Mouse (Mus musculus): ENCODE results near the gene Snrpa. TPM values are rescaled to one million over a fixed set of nuclear protein-coding genes. Genes with fewer than 3 reads are reported as not detected.

Snrpa gene
- total RNA-seq, 2 experiments from 2014 or later: 32.2 to 34.7 TPM

DNA sequence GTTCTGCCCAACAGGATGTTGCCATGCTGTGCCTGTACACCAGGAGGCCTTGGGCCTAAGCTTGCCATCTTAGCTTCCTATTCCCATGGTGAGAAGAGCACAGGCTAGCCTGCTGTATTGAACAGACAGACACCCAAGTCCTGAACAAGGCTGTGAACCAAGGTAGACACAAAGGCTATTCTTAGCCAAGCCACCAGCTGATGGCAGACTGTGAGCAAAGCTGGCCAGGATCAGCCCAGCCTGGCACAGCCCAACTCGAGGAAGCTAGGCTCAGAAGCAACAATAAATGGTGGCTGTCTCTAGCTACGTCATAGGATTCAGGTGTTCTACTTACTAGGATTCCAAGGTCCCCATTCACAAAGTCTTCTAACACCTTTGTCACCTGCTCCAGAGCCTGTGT, 16.6 kb upstream of the Snrpa start:
- no peak for DNase-seq
- intact Hi-C loops (cut with DNase I; ENCODE audit: low total_unique reads): no loop called here

DNA sequence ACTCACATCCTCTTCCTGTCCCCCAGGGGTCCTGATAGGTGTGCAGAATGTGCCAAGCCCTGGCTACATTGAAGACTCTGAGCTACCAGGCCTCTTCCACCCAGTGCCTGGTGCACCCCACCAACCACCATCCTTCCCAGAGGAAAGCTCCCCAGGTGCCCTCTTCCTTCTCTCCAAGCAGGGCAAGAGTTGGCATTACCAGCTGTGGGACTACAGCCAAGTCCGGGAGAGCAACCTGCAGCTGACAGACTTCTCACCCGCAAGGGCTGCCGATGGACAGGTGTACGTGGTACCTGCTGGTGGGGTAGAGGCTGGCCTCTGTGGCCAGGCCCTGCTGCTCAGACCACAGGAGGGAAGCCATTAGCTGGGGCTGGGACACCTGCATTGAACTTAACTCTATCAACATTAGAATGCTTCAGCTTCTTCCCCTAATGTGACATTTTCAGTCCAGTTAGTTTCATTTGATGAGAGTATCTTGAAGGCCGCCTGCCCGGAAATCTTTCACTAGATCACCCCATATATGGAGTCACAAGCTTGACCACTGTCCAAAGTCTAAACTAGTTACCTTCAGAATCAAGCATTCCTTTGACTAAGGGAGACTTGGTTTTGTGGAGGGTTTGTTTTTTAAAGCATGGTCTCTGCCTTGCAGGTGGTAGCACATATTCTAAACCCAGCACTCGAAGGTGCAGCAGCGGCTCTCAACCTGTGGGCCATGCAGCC, 7.8 kb upstream of the Snrpa start:
- DNase-seq: no peak
- intact Hi-C loops (cut with DNase I; ENCODE audit: low total_unique reads): no loop called here

DNA sequence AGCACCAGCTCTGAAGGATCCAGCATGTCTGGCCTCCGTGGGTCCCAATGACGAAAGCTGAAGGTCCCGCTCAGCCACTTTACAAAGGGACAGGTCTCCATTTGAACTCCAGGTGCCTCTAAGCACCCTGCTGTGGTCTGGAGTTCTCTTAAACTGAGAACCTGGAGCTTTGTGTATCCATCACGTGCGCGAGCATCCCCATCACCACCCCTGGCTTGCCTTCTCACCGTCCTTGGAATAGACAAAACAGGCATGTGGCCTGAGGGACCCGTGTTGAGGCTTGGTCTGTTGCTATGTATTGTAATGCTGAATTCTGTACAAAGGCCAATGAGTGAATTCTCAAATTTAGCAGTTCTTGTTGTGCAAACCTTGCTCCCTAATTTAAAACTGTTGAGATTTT, 2.7 kb upstream of the Snrpa start:
- intact Hi-C loops (cut with DNase I; ENCODE audit: low total_unique reads): no loop called here

DNA sequence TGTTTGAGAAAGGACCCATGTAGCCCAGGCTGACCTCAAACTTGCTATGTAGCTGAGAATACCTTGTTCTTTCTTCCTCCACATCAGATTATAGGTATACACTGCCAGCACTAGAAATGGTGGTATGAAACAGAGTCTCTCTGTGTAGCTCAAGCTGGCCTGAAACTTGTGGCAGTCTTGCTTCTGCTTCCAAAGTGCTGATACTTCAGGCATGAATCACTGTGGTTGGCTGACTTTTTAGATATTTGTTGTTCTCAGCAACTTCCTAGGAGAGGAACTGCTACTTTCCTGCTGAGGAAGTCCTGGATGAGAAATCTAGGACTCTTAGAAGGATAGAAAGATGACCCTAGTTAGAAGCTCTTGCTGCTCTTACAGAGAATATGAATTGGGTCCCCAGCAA, 2.3 kb upstream of the Snrpa start:
- intact Hi-C loops (cut with DNase I; ENCODE audit: low total_unique reads): no loop called here
- no peak for DNase-seq

More for the DNA sequence above, 2.7 kb upstream of the Snrpa start:
- DNase-seq: no peak

DNA sequence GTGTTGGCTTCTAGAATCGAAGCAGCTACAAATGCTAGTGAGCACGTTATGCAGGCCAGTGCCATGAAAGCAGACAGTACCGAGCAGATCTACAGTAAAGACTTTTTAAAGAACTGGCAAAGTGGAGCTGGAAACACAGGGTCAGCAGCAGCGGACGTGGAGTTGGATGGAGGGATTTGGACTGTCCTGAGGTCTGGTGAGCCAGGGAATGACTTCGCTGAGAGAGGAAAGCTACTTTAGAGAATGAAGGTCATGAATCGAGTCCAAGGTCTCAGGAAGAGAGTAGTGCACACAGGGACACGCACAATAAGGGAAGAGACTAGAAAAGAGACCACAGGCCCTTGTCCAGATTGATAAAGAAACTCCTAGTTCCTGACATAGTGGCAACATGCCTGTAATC, 1.6 kb upstream of the Snrpa start:
- intact Hi-C loops (cut with DNase I; ENCODE audit: low total_unique reads): no loop called here
- DNase-seq: no peak

DNA sequence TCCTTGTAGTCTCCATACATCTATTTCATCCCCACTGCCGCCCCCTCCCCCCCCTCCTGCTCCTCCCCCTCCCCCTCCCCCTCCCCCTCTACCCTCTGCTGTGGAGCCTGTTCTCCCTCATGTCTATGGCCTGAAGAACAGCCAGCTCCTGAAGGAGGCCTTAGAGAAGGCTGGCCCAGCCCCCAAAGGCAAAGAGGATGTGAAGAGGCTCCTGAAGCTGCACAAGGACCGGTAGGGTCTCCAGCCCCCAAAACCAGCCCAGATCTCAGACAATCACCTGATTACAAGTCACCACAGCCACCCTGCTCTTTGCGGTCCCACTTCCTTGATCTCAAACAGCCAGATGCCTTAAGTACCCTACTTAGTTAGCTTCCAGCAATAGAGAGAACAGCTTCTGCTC, 1.1 kb upstream of the Snrpa start:
- DNase-seq: no peak
- intact Hi-C loops (cut with DNase I; ENCODE audit: low total_unique reads): no loop called here

DNA sequence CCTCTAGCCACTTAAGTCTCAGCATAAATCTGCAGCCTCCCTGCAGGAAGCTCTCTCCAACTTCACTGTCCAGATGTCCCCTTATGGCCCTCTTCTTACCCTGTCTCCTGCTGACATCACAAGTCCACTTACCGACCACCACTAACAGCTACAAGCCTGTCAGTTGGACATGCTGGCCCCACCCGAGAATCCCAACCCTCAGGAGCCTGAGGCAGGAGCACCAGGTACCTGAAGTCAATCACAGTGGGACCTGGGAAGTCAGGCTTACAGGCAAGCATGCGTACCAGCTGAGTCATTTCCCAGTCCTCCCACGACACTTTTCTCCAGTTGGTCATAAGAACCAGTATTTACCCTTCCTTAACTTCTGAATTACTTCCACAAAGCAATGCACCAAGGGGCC, 2.3 kb downstream of the Snrpa start:
- intact Hi-C loops (cut with DNase I; ENCODE audit: low total_unique reads): no loop called here
- DNase-seq: no peak

DNA sequence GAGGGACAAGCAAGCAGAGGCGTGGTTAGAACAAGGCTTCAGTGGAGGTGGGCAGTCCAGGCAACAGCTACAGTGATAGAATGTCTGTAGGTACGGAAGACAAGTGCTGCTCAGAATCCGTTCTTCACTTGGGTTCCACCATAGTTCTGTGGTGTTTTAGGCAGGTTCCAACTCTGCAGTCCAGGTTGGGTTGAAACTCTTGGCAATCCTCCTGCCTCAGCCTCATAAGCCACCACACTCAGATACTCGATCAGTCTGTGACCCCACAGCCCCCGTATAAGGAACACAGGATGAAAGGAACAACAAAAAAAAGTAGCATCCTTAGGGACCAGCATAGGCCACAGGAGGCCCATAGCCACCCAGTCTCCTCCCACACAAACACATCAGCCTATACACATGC, 3.6 kb downstream of the Snrpa start:
- DNase-seq: no peak
- intact Hi-C loops (cut with DNase I; ENCODE audit: low total_unique reads): no loop called here

DNA sequence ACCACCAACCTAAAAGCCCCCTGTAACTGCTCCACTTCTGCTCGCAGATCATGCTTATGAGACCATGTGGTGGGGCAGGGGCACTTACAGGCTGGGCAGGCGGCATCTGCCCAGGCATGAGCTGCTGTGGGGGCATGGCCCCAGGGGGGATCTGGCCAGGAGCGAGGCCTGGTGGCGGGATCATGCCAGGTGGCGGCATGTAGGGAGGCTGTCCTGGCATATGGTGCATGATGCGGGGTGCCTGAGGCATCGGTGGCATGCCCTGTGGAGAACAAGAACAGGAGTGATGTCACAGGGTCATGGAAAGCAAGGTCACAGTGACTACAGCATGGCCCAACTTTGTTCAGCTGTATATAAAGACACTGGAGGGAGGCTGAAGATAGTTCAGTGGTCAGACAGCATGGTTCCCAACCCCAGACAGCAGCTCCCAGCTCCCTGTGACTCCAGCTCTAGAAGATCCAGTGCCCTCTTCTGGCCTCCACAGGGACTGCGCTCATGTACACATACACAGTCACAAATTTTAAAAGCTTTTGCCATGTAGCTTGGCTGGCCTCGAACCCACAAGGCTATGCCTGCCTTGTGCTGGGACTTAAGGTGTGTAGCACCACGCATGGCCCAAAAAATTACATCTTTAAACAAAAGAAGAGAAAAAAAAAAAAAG, 6.7 kb downstream of the Snrpa start:
- intact Hi-C loops (cut with DNase I; ENCODE audit: low total_unique reads): no loop called here

DNA sequence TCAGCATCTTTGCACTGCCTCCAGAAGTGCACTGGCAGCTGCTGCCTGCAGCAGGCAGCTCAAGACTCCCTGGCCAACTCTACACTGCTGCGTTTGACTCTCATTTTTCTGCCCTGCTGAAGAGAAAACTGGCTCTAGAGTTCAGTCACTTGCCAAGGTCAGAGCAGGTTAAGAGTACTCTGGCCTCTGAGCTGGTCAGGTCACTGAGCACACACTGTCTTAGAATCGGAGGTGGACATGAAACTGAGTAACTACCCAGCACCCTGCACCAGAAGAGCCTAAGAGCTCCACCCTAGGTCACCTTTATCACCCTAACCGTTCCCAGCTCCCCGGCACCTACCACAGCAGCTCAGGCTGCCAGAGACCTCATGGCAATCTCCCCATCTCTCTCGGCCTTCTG, 10.1 kb downstream of the Snrpa start:
- intact Hi-C loops (cut with DNase I; ENCODE audit: low total_unique reads): no loop called here

More for the DNA sequence above, 6.7 kb downstream of the Snrpa start:
- no peak for DNase-seq

DNA sequence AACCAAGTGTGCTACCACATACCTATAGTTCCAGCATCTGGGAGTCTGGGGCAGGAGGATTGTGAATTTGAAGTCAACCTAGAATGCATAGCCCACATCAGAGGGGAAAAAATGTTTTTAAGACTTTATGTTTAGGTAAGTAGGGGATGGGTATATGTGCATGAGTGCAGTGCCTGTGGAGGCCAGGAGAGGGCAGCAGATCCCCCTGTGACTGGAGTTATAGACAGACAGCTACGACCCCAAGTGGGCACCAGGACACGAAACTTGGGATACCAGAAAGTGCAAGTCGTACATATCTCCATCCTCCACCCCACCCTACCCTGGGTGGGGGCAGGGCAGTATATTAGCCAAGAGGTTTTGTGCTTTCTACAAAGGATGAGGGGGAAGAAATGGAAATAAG, 11.1 kb downstream of the Snrpa start:
- intact Hi-C loops (cut with DNase I; ENCODE audit: low total_unique reads): no loop called here
- DNase-seq: no peak

More for the DNA sequence above, 10.1 kb downstream of the Snrpa start:
- no peak for DNase-seq

DNA sequence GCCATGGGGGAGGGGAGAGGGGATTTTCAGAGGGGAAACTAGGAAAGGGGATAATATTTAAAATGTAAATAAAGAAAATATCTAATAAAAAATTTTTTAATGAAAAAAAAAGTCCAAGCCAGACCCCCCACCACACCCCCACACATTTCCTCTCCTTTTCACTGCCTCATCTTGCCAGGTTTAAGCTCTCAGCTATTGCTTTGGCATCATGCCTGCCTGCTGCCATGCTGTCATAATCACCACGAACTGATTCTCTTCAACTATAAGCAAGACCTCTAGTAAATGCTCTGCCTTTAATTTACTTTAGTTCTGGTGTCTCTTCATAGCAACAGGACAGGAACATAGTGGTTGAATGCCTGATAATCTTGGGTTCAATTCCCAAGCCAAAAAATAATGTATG, 13.6 kb downstream of the Snrpa start:
- intact Hi-C loops (cut with DNase I; ENCODE audit: low total_unique reads): no loop called here
- no peak for DNase-seq

DNA sequence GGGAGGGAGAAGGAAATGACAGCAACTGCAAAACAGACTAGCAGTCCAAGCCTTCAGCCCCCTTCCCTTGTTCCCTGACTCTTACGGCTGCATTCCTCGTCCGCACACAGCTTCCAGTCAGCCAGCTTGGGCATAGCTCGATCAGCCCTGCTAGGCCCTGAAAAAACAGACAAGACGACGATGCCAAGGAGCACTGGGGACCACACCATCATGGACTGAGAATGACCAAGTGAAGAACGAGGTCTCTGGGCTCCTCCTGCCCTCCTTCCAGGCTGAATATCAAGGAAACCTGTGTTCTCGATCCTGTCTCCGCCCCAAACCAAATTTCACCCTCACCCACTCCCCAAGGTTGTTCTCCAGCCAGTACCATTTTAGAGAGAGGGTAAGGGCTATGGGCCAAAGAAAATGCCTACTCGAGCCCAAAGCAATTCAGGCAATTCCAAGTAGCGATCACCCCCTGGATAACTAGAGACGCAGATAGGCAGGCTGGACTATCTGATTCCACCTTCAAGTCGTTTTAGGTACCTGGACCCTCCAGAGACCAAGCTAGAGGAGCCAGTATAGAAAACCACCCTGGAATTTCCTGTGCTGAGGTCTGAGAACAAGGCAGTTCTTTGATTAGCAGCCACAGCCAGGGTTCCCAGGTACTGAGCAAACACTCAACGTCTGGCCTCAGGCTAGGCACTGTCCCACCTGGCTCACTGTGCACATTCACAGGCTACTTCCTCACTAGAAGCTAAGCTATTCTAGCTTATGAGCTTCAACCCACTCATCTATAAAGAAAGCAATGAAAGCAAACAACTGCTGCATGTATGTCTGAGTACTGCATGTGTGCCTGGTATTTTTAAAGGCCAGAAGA, 15.0 kb downstream of the Snrpa start, which contains the start of the genes Gm21983 and Mia:
Gm21983 (minus strand) TSS at position 250 of the 859 bp plus-strand sequence.
Mia (minus strand) TSS at position 321 of the 859 bp plus-strand sequence.
- no peak for DNase-seq
- intact Hi-C loops (cut with DNase I; ENCODE audit: low total_unique reads): no loop called here

DNA sequence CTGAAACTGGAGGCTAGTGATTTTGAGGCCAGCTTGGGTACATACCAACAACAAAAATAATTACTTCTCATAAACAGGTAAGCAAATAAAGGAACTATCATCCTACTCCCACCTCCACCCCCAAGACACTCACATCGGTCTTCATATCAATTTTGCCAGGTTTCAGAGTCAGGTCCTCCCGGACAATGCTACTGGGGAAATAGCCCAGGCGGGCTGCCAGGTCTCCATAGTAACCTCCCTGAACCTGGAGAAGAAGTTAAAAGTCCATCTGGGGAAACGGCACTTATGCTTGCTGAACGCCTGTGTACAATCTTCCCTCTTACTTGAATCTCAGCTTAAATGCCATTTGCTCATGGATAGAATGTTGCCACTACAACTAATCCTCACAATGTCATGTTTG, 16.0 kb downstream of the Snrpa start:
- intact Hi-C loops (cut with DNase I; ENCODE audit: low total_unique reads): no loop called here
- peak; percentile 74 for DNase-seq

DNA sequence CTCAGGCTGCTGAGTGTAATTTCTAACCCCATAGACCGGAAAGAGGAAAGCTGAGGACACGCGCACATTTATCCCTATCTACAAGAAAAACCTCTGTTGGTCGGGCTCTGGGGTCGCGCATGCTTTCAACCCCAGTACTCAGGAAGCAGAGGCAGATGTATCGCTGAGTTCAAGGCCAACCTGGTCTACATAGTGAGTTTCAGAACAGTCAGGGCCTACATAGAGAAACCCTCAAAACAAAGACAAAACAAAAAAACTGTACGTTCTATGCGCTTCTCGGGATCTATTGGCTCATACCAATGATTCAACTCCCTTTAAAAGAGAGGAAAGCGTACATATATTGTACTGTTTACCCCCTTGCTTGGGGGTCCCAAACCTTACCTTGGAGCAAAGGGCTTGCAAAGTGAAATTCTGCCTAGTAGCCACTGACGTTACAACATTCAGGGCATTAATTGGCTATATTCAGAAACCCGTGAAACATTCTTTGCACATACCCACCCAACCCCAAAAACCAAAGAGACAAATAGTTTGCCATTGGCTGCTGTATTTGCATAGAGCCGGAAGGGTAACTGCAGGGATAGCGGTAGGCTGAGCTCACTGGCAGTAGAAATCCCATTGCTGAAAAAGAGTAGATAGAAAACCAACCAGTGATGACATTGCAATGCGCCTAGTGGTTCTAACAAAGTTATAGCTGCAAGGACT, 16.7 kb downstream of the Snrpa start:
- DNase-seq: no peak
- intact Hi-C loops (cut with DNase I; ENCODE audit: low total_unique reads): no loop called here

DNA sequence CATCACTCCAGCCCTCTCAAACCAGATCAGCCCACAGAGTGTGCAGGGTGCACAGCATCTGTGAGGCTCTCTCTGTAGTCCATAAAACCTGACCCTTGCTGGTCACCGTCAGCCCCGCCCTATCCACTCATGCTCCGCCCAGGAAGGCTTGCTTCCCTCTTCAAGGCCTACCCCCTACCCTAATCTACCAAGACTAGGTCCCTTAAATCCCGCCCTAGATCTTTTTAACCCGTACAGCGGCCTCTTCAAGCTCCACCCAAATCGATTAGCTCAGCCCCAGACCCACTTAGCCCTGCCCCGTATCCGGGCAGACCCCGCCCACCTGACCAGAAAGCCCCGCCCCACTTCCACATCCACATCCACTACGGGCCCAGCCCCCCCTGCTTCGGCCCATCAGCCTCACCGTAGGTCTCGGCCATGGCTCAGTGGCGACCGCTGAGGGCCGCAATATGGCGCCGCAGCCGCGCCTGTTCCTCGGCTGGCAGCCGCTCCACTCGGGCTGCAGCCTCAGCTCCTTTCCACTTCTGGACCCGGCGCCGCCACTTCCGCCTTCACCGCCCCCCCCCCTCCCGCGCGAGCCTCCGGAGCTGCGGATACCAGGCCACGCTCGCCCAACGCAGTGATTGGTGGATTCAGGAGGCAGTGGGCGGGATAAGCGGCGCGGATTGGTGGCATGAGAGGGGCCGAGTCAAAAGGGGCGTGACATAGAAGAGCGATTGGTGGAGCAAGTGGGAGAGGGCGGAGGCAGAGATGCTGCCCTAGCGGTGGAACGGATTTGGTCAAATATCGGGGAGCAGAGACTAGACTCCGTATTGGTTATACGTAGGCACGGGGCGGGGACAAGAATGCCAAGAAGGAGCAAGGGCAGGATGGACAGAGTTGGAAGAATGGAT, 17.5 kb downstream of the Snrpa start, which contains the start of gene Rab4b:
Rab4b (minus strand) TSS at position 573 of the 893 bp plus-strand sequence.
- peak; percentile 98 for DNase-seq
- intact Hi-C loops (cut with DNase I; ENCODE audit: low total_unique reads): no loop called here

DNA sequence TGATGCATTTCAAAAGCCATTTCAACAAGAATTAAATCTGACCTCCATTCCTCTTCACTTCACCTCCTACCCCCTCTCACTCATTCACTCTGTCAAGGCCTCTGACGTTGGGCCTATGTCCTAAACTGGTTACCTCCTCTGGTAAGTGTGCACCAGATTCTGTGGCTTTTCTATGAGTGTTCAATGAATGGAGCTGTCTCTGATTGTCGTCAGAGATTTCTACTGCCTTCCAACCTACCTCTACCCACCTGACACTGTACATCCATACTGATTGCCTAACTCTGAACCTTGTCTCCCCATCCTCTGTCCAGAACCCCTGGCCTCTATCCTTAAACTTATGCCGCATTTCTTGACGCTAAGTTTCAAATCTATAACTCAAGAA, 18.1 kb downstream of the Snrpa start:
- intact Hi-C loops (cut with DNase I; ENCODE audit: low total_unique reads): no loop called here

DNA sequence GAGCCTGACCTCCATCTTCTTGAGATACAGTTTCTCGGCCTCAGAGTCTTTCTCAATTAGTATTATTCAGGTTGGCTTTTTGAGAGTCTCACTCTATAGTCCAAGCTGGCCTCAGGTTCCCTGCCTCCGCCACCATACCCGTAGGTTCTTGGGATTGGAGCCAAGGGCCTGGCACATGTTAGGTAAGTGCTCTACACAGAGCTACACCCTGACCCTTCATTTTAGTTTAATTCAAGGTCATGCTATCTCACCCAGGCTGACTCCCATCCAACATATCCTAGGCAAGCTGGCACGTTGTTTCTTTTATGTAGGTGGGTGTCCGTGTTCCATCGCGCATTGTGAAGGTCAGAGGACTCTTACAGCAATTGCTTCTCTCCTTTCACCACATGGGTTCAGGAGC, 21.2 kb downstream of the Snrpa start:
- no peak for DNase-seq
- intact Hi-C loops (cut with DNase I; ENCODE audit: low total_unique reads): no loop called here

More for the DNA sequence above, 18.1 kb downstream of the Snrpa start:
- no peak for DNase-seq

DNA sequence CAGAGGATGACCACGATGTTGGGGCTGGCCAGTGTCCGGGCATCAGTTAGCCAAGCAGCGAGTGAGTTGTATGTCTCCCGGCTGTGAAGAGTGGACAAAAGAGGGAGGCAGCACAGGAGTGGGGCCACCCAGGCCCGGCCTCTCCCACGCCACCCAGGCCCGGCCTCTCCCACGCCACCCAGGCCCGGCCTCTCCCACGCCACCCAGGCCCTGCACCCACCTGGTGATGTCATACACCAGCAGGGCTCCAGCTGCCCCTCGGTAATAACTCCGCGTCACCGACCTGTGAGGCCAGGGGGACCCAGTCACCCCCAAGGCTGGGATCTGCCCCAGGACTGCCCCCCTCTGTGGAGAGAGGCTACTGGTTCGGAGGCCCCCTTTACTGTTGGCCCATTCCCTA, 21.6 kb downstream of the Snrpa start:
- intact Hi-C loops (cut with DNase I; ENCODE audit: low total_unique reads): no loop called here
- DNase-seq: no peak
